Mouse (Mus musculus): ENCODE results near the gene Lif. TPM values are rescaled to one million over a fixed set of nuclear protein-coding genes. Genes with fewer than 3 reads are reported as not detected.

The Lif gene
- polyA plus RNA-seq, 1 experiment from 2014 or later, result not detected

Other genes starting within 250 kb of the Lif start
- gene Sec14l4, start 226.1 kb upstream of the Lif start, polyA plus RNA-seq (2015; fragmentation: Nextera tagmentation; extraction: Ambion mirVana), result not detected in 2 replicates
- gene Sec14l3, start 192.7 kb upstream of the Lif start, polyA plus RNA-seq (2015; fragmentation: Nextera tagmentation; extraction: Ambion mirVana), result 0.75 and 0.91 TPM in 2 replicates
- gene Mtfp1, start 162.1 kb upstream of the Lif start, polyA plus RNA-seq (2015; fragmentation: Nextera tagmentation; extraction: Ambion mirVana), result 7.3 and 7.7 TPM in 2 replicates
- 1.5 and 2.4 TPM in 2 replicates for gene Sec14l2, start 134.1 kb upstream of the Lif start, polyA plus RNA-seq (2015; fragmentation: Nextera tagmentation; extraction: Ambion mirVana)
- 47.2 and 49.7 TPM in 2 replicates for gene Rnf215, start 122.4 kb upstream of the Lif start, polyA plus RNA-seq (2015; fragmentation: Nextera tagmentation; extraction: Ambion mirVana)
- gene Ccdc157, start 97.3 kb upstream of the Lif start, polyA plus RNA-seq (2015; fragmentation: Nextera tagmentation; extraction: Ambion mirVana), result 6.7 and 6.9 TPM in 2 replicates
- 51.9 and 55.0 TPM in 2 replicates for gene Sf3a1, start 97.2 kb upstream of the Lif start, polyA plus RNA-seq (2015; fragmentation: Nextera tagmentation; extraction: Ambion mirVana)
- gene Tbc1d10a, start 70.8 kb upstream of the Lif start, polyA plus RNA-seq (2015; fragmentation: Nextera tagmentation; extraction: Ambion mirVana), result 30.2 and 31.1 TPM in 2 replicates
- gene Castor1, start 39.3 kb upstream of the Lif start, polyA plus RNA-seq (2015; fragmentation: Nextera tagmentation; extraction: Ambion mirVana), result 1.4 and 1.5 TPM in 2 replicates
- gene Osm, start 21.1 kb upstream of the Lif start, polyA plus RNA-seq (2015; fragmentation: Nextera tagmentation; extraction: Ambion mirVana), result not detected in 2 replicates
- not detected in 2 replicates for gene Hormad2, start 183.5 kb downstream of the Lif start, polyA plus RNA-seq (2015; fragmentation: Nextera tagmentation; extraction: Ambion mirVana)

Measured in forebrain, embryonic 15.5 days (tissue).